Mouse (Mus musculus) forebrain, embryonic 14.5 days (tissue): ENCODE measurements around the gene Fam216b. TPM values are rescaled to one million over a fixed set of nuclear protein-coding genes. Genes with fewer than 3 reads are reported as not detected.

Experiments
- ATAC-seq: fragments of 200-750 bp; cut with Nextera tagmentation; 2 replicates; pipeline ENCODE4 v1.8.0; 2017; ENCODE audit warnings: mild to moderate bottlenecking, moderate library complexity
- DNase-seq: peaks from one replicate; pipeline ENCODE4 v3.0.0-alpha.2; 2015; ENCODE audit warnings: low spot score
- H3K27ac ChIP-seq: fragments of 300-500 bp; sonication (generic); 2 replicates; pipeline ENCODE4 v1.5.1; 2014; ENCODE audit warnings: low read depth, mild to moderate bottlenecking, control low read depth, low read length, moderate library complexity
- H3K27me3 ChIP-seq: fragments of 300-500 bp; sonication (generic); replicated peaks from 2 replicates; pipeline ENCODE4 v1.6.1; 2014; ENCODE audit warnings: low read length, control low read depth, mixed read lengths; ENCODE audit not compliant: control insufficient read depth, insufficient read depth
- H3K36me3 ChIP-seq: fragments of 300-500 bp; sonication (generic); 2 replicates; pipeline ENCODE4 v1.6.1; 2014; ENCODE audit warnings: low read length, control low read depth; ENCODE audit not compliant: control insufficient read depth, insufficient read depth
- H3K4me1 ChIP-seq: fragments of 300-500 bp; sonication (generic); 2 replicates; pipeline ENCODE4 v1.6.1; 2014; ENCODE audit warnings: antibody characterized with exemption, low read length, control low read depth; ENCODE audit not compliant: control insufficient read depth, insufficient read depth
- H3K4me2 ChIP-seq: fragments of 300-500 bp; sonication (generic); 2 replicates; pipeline ENCODE4 v1.6.1; 2014; ENCODE audit warnings: mild to moderate bottlenecking, control low read depth, low read length
- H3K4me3 ChIP-seq: fragments of 300-500 bp; sonication (generic); 2 replicates; pipeline ENCODE4 v1.5.1; 2014; ENCODE audit warnings: low read depth, low read length, control low read depth
- H3K9ac ChIP-seq: fragments of 300-500 bp; sonication (generic); 2 replicates; pipeline ENCODE4 v1.6.1; 2014; ENCODE audit warnings: mild to moderate bottlenecking, low read length, control low read depth, moderate library complexity
- H3K9me3 ChIP-seq: fragments of 300-500 bp; sonication (generic); replicated peaks from 2 replicates; pipeline ENCODE4 v1.6.1; 2016; ENCODE audit warnings: low read length, control low read depth, mixed read lengths; ENCODE audit not compliant: control insufficient read depth
- WGBS: fragments of 180-500 bp; shearing (Covaris S2); extraction: QIAGEN DNeasy Blood & Tissue Kit; methylation state at CpG from one replicate; pipeline ENCODE4 v1.1.7; 2014; 5-methylcytosine and 5-hydroxymethylcytosine counted together
- polyA plus RNA-seq: library from polyadenylated mRNA; unstranded; fragments of >200 nt; fragmentation: Nextera tagmentation; extraction: Ambion mirVana; gene quantifications from 2 replicates; pipeline ENCODE4 v1.2.1, GENCODE M21; 2014

The Fam216b gene
- polyA plus RNA-seq, 1 experiment from 2014 or later = 0.44 TPM

DNA sequence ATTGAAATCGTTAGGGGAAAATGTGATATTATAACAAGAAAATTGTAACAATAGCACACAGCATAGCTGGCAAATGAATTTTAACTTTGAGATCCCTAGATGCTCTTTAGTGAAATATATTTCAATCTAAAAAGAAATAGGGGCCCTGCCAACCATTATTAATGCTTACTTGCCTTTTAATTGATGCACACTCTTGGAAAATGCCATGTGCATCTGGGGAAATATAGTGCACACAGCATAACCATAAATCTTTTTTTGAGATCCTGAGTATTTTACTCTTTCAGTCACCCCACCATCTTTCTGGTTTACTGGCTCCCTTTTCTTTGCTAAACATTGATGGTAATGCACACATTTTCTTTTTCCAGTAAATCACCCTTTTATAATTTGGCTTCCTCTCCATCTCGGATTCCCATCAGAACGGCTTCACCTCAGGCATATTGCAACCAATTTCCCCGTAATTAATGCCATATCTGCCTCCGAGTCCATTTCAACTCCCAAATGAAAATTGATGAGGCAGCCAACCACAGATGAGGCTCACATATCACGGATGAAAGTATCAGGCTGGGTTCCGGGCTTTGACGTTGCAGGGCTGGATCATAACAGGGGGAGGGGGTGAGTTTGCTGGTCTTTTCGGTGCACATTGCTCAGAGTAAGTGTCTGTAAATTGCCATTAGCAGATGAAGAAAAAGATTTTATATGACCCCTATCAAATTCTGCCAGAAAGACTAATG, 28.8 kb downstream of the Fam216b start:
- ATAC-seq = no peak
- WGBS = 69% methylated on average over 9 of the region's 9 CpGs
- no peak overlapping the region; the same call in 1 of the 2 replicates for H3K27ac ChIP-seq

DNA sequence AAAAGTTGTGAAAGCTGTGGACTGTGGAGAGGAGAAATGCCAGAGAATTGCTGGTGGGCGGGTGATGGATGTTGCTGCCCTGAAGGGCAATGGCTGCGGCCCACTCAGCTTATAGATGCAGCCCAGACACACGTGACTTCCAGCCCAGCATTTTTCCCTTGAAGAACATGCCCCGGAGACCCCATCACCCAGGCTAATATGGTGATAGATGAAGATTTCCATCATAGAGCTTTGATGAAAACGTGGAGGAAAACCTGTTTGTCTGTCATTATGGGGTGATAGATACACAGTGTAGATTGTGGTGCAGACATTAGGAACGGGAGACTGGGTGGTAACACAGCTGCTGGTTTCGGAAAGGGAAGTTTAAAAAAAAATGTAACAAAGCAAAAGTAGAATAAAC, 31.4 kb downstream of the Fam216b start:
- no peaks in the 10 kb centered on the region for H3K27me3 ChIP-seq
- no peaks in the 10 kb centered on the region for H3K4me1 ChIP-seq
- no peak for DNase-seq
- H3K36me3 ChIP-seq = no peaks in the 10 kb centered on the region
- H3K9ac ChIP-seq = no peak overlapping the region
- H3K27ac ChIP-seq = no peak overlapping the region
- no peak overlapping the region for H3K4me2 ChIP-seq
- 88% methylated on average over 7 of the region's 7 CpGs for WGBS
- H3K4me3 ChIP-seq = no peak overlapping the region
- ATAC-seq = no peak
- H3K9me3 ChIP-seq = no peaks in the 10 kb centered on the region

More for the DNA sequence above, 28.8 kb downstream of the Fam216b start:
- no peak overlapping the region for H3K9ac ChIP-seq
- H3K36me3 ChIP-seq = no peaks in the 10 kb centered on the region
- H3K27me3 ChIP-seq = no peaks in the 10 kb centered on the region
- H3K4me3 ChIP-seq = no peak overlapping the region
- no peaks in the 10 kb centered on the region for H3K4me1 ChIP-seq
- no peak overlapping the region for H3K4me2 ChIP-seq
- H3K9me3 ChIP-seq = no peaks in the 10 kb centered on the region
- no peak for DNase-seq

DNA sequence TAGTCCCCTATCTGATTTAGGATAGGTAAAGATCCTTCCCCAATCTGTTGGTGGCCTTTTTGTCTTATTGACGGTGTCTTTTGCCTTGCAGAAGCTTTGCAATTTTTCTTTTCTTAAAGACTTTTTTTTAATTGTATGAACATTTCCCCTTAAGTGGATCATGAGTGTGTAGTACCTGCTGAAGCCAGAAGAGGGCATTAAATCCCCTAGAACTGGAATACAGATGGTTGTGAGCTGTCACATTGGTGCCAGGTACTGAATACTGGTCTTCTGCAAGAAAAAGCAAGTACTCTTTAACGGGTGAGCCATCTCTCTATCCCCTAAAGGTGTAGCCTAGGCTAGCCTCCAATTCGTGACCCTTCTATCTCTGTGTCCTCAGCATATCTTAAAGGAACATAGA, 32.4 kb downstream of the Fam216b start:
- Histone ChIP-seq H3K4me2 (no peak overlapping the region), H3K36me3 (no peaks in the 10 kb centered on the region), H3K9me3 (no peaks in the 10 kb centered on the region), H3K27ac (no peak overlapping the region), H3K27me3 (no peaks in the 10 kb centered on the region), H3K9ac (no peak overlapping the region), H3K4me3 (no peak overlapping the region), H3K4me1 (no peaks in the 10 kb centered on the region)
- no peak for ATAC-seq
- DNase-seq = no peak
- WGBS = 80% methylated on average over 3 of the region's 3 CpGs

DNA sequence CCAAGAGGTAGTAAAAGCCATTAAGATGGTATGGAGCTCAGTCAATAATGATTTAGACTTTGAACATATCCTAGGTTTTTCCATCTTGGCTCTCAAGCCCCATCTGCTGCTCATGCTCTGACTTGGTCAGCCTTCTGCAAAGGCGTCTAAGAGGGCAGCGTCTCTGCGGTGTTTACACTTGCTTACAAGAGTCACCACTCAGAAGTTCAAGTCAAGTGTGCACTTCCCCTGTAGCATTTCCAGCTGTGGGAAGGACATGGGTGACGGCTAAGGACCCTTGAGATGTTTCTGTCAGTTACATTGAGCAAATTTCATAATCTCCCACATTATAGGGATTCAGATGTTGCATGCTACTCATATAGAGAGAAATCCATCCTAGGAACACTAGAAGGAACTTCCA, 40.1 kb downstream of the Fam216b start:
- ATAC-seq = no peak
- H3K4me1 ChIP-seq = no peaks in the 10 kb centered on the region

DNA sequence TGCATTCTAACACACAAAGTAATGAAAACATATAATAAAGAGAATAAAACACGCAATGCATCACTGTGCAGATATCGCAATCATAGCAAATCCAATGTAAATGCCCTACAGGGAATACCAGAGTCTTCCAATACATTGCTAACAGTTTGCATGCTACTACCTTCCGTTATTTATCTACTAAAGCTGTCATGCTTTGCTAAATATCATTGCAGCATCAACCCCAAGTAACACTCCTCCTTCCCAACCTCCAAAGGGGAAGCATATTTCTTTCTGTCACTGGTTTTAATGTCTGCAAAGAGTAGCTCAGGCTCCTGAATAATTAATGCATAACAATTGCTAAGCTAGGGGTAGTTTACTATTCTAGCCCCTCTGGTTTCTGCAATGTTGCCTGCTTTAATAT, 40.5 kb downstream of the Fam216b start:
- no peak overlapping the region for H3K4me2 ChIP-seq
- no peak for ATAC-seq
- no peak overlapping the region for H3K4me3 ChIP-seq
- no peaks in the 10 kb centered on the region for H3K36me3 ChIP-seq
- H3K4me1 ChIP-seq = no peaks in the 10 kb centered on the region
- H3K9me3 ChIP-seq = no peaks in the 10 kb centered on the region
- H3K9ac ChIP-seq = no peak overlapping the region
- 92% methylated on average over 3 of the region's 3 CpGs for WGBS
- H3K27me3 ChIP-seq = no peaks in the 10 kb centered on the region
- H3K27ac ChIP-seq = no peak overlapping the region
- no peak for DNase-seq

More for the DNA sequence above, 40.1 kb downstream of the Fam216b start:
- Histone ChIP-seq H3K27ac (no peak overlapping the region), H3K4me3 (no peak overlapping the region), H3K36me3 (no peaks in the 10 kb centered on the region), H3K9me3 (no peaks in the 10 kb centered on the region), H3K27me3 (no peaks in the 10 kb centered on the region), H3K9ac (no peak overlapping the region), H3K4me2 (no peak overlapping the region)
- no peak for DNase-seq
- WGBS = 81% methylated on average over 4 of the region's 4 CpGs

DNA sequence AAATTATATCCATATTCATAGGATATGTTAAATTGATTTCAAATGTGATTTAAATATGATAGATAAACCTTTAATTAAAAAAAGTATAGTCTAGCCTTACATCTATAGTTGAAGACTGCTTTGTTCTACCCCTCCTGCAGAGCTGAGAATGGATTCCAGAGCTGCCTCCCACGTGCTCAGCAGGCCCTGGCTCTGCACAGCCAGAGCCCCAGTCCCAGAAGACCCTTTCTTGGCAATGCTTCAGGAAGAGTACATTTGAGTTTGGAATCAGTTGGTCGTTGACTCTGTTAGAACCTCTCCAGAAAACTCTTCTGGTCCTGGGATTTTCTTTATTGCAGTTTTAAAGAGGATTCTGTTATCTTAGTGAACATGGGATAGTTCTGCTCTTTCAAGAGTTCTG, 45.7 kb downstream of the Fam216b start:
- H3K4me2 ChIP-seq = no peak overlapping the region
- no peaks in the 10 kb centered on the region for H3K27me3 ChIP-seq
- no peaks in the 10 kb centered on the region for H3K9me3 ChIP-seq
- H3K36me3 ChIP-seq = no peaks in the 10 kb centered on the region
- no peaks in the 10 kb centered on the region for H3K4me1 ChIP-seq
- no peak overlapping the region for H3K4me3 ChIP-seq
- H3K9ac ChIP-seq = no peak overlapping the region
- 34% methylated on average over 2 of the region's 2 CpGs for WGBS
- no peak overlapping the region for H3K27ac ChIP-seq
- no peak for ATAC-seq
- DNase-seq = no peak

DNA sequence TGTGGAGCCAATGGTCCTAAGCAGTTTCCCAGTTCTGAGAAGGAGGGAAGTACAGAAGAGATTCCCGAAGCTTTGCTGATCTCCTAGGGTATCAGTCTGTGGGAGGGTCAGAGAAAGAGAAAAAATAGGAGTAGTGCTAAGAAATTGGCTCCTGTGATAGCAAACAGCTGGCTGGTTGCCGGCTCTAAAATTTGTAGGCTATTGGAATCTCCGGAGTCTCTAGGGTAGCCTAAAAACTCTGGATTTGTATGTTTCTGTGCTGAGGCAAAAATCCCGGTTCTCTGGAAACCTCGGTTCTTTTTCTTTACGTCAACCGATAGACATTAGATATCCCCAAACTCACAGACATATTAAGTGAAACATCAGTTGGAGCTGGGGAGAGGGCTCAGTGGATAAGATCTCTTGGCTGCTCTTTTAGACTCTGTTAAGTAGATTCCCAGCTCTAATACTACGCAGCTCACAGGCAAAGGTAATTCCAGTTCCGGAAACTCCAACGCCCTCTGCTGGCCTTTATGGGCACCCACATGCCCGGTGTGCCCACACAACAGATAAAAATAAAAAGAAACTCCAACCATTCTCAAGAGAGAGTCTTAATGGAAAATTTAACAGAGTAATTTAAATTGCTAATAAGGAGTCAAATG, 46.8 kb downstream of the Fam216b start:
- WGBS = 84% methylated on average over 11 of the region's 11 CpGs

DNA sequence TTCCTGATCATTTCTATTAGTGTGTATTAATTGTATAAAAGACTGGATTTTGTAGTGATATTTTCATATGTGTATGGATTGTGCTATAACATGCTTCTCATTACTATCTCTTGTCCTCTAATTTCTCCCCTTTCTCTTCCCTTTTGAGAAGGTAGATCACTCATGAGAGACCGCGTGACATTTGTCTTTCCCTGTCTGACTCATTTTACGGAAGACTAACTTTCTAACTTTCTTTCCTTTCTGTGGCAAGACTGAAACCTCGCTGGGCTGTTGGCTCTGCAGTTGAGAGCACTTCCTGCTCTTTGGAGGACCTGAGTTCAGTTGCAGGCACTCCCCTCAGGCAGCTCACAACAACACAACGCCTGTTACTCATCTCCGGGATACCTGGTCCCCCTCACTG, 48.2 kb downstream of the Fam216b start:
- 89% methylated on average over 6 of the region's 6 CpGs for WGBS
- ATAC-seq = no peak

More for the DNA sequence above, 46.8 kb downstream of the Fam216b start:
- Histone ChIP-seq H3K9ac (no peak overlapping the region), H3K4me1 (no peaks in the 10 kb centered on the region), H3K27me3 (no peaks in the 10 kb centered on the region), H3K27ac (no peak overlapping the region), H3K4me3 (no peak overlapping the region), H3K9me3 (no peaks in the 10 kb centered on the region), H3K4me2 (no peak overlapping the region), H3K36me3 (no peaks in the 10 kb centered on the region)
- DNase-seq (no peak), ATAC-seq (no peak)

DNA sequence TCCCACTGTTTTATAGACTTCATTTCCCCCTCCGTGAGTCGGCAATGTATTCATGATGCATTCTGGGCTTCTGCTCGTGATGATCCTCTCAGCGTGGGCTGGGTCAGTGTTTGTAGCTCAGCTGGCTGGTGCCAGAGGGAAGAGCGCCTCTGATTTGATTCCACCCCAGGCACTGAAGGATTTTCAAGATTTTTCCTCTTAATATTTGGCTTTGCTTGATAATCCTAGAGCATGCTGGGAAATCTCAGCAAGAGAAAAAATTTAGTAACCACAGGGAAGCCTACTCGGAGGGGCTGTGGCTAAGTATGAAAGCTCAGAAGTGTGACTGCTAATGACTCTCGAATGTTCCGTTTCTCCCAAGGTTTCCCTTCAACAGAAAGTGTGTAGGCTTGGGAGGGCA, 49.9 kb downstream of the Fam216b start:
- H3K4me3 ChIP-seq = no peak overlapping the region

More for the DNA sequence above, 48.2 kb downstream of the Fam216b start:
- Histone ChIP-seq H3K4me3 (no peak overlapping the region), H3K4me1 (no peaks in the 10 kb centered on the region), H3K9me3 (no peaks in the 10 kb centered on the region), H3K27ac (no peak overlapping the region), H3K36me3 (no peaks in the 10 kb centered on the region), H3K27me3 (no peaks in the 10 kb centered on the region), H3K9ac (no peak overlapping the region), H3K4me2 (no peak overlapping the region)
- no peak for DNase-seq

More for the DNA sequence above, 49.9 kb downstream of the Fam216b start:
- H3K9ac ChIP-seq = no peak overlapping the region
- H3K27ac ChIP-seq = no peak overlapping the region
- no peak overlapping the region for H3K4me2 ChIP-seq
- no peaks in the 10 kb centered on the region for H3K27me3 ChIP-seq
- 72% methylated on average over 8 of the region's 8 CpGs for WGBS
- H3K36me3 ChIP-seq = no peaks in the 10 kb centered on the region
- ATAC-seq = no peak
- peak; percentile 44 for DNase-seq
- H3K9me3 ChIP-seq = no peaks in the 10 kb centered on the region
- H3K4me1 ChIP-seq = no peaks in the 10 kb centered on the region
